Mouse (Mus musculus) ES-Bruce4 (cell line): ENCODE results near the gene Olfr1289. TPM values are rescaled to one million over a fixed set of nuclear protein-coding genes. Genes with fewer than 3 reads are reported as not detected.

Experiments used
- H3K27ac ChIP-seq: 2 replicates; pipeline ENCODE4 v1.5.1; 2012; ENCODE audit warnings: low read length, inconsistent platforms; ENCODE audit not compliant: insufficient read depth
- H3K27me3 ChIP-seq: 2 replicates; pipeline ENCODE4 v1.6.1; 2012; ENCODE audit warnings: mild to moderate bottlenecking, low read length, inconsistent platforms; ENCODE audit not compliant: control insufficient read depth, poor library complexity, insufficient read depth, severe bottlenecking
- H3K36me3 ChIP-seq: 2 replicates; pipeline ENCODE4 v1.6.1; 2012; ENCODE audit warnings: inconsistent platforms, mild to moderate bottlenecking, low read length, moderate library complexity; ENCODE audit not compliant: control insufficient read depth, poor library complexity, insufficient read depth, severe bottlenecking
- H3K4me1 ChIP-seq: one replicate; pipeline ENCODE4 v1.8.1; 2011; ENCODE audit warnings: low read length; ENCODE audit not compliant: control insufficient read depth, insufficient read depth
- H3K4me3 ChIP-seq: 2 replicates; pipeline ENCODE4 v1.5.1; 2011; ENCODE audit warnings: low read depth, mild to moderate bottlenecking, low read length
- H3K9ac ChIP-seq: 2 replicates; pipeline ENCODE4 v1.6.1; 2012; ENCODE audit warnings: low read depth, mild to moderate bottlenecking, inconsistent platforms; ENCODE audit not compliant: poor library complexity, severe bottlenecking
- H3K9me3 ChIP-seq: replicated peaks from 2 replicates; pipeline ENCODE4 v1.6.1; 2012; ENCODE audit warnings: mild to moderate bottlenecking, low read length, inconsistent platforms; ENCODE audit not compliant: control insufficient read depth, poor library complexity, insufficient read depth, severe bottlenecking
- CTCF ChIP-seq: IDR thresholded peaks from one replicate; pipeline ENCODE4 v1.8.1; 2011; ENCODE audit warnings: low read depth, low read length
- EP300 ChIP-seq: IDR thresholded peaks from 2 replicates; pipeline ENCODE4 v1.6.1; 2011; ENCODE audit warnings: low read depth, low read length; ENCODE audit not compliant: insufficient read depth
- POLR2A ChIP-seq: IDR thresholded peaks from one replicate; pipeline ENCODE4 v1.8.1; 2011; ENCODE audit warnings: low read length; ENCODE audit not compliant: insufficient read depth
- polyA plus RNA-seq: library from polyadenylated mRNA; stranded (reverse); fragments of >200 nt; gene quantifications from 2 replicates; pipeline ENCODE4 v1.2.4, GENCODE M21; 2011; ENCODE audit warnings: low read depth; ENCODE audit not compliant: missing spikeins, insufficient read depth, insufficient read length

The Olfr1289 gene
- polyA plus RNA-seq: not detected in 2 replicates

- Histone ChIP-seq H3K9ac (no peak within 1 kb of the TSS), H3K9me3 (no peaks in the 10 kb centered on the region), H3K27me3 (no peaks in the 10 kb centered on the region), H3K27ac (no peak within 1 kb of the TSS), H3K36me3 (no peaks in the 10 kb centered on the region), H3K4me1 (no peaks in the 10 kb centered on the region), H3K4me3 (no peak within 1 kb of the TSS)
- TF ChIP-seq POLR2A (no peak), EP300 (no peak), CTCF (no peak)
These were observed at the start of gene Olfr1289 for GRCm38 (mm10) chr2:111480519-111480918. Gene Olfr1289, plus strand, starts transcription at chr2:111480819.

- H3K27ac ChIP-seq: no peak within 1 kb of the TSS
- TF ChIP-seq CTCF: no peak
- no peak for TF ChIP-seq POLR2A
- no peak for TF ChIP-seq EP300
- H3K9ac ChIP-seq: no peak within 1 kb of the TSS
- H3K4me3 ChIP-seq: no peak within 1 kb of the TSS
- H3K4me1 ChIP-seq: no peaks in the 10 kb centered on the region
- H3K27me3 ChIP-seq: no peaks in the 10 kb centered on the region
- no peaks in the 10 kb centered on the region for H3K9me3 ChIP-seq
- no peaks in the 10 kb centered on the region for H3K36me3 ChIP-seq
These were observed 31.8 kb upstream of the Olfr1289 start, which contains the start of gene Olfr1287 for GRCm38 (mm10) chr2:111448842-111449241. Gene Olfr1287, plus strand, starts transcription at chr2:111449142.

- Histone ChIP-seq H3K4me3 (no peak within 1 kb of the TSS), H3K27ac (no peak within 1 kb of the TSS)
These were observed 6.8 kb upstream of the Olfr1289 start, which contains the start of gene Olfr1288 for GRCm38 (mm10) chr2:111473801-111474200. Gene Olfr1288, plus strand, starts transcription at chr2:111474101.

GRCm38 (mm10) chr2:111493729-111494128 lies 13.1 kb downstream of the Olfr1289 start, which contains the start of gene Olfr1290:
Gene Olfr1290, minus strand, starts transcription at chr2:111493829.
- Histone ChIP-seq H3K4me1 (no peaks in the 10 kb centered on the region), H3K27me3 (no peaks in the 10 kb centered on the region), H3K9ac (no peak within 1 kb of the TSS), H3K36me3 (no peaks in the 10 kb centered on the region), H3K4me3 (no peak within 1 kb of the TSS), H3K27ac (no peak within 1 kb of the TSS), H3K9me3 (no peaks in the 10 kb centered on the region)
- TF ChIP-seq EP300 (no peak), POLR2A (no peak), CTCF (no peak)

More at GRCm38 (mm10) chr2:111473801-111474200, 6.8 kb upstream of the Olfr1289 start, which contains the start of gene Olfr1288:
- Histone ChIP-seq H3K4me1 (no peaks in the 10 kb centered on the region), H3K9me3 (no peaks in the 10 kb centered on the region), H3K9ac (no peak within 1 kb of the TSS), H3K36me3 (no peaks in the 10 kb centered on the region), H3K27me3 (no peaks in the 10 kb centered on the region)
- TF ChIP-seq POLR2A (no peak), EP300 (no peak), CTCF (no peak)

- Histone ChIP-seq H3K4me3 (no peak within 1 kb of the TSS), H3K27me3 (no peaks in the 10 kb centered on the region), H3K9ac (no peak within 1 kb of the TSS), H3K27ac (no peak within 1 kb of the TSS), H3K36me3 (no peaks in the 10 kb centered on the region), H3K4me1 (no peaks in the 10 kb centered on the region), H3K9me3 (no peaks in the 10 kb centered on the region)
- TF ChIP-seq EP300: no peak
- TF ChIP-seq POLR2A: no peak
- TF ChIP-seq CTCF: no peak
These were observed 16.3 kb downstream of the Olfr1289 start, which contains the start of gene Olfr1291-ps1 for GRCm38 (mm10) chr2:111496880-111497279. Gene Olfr1291-ps1, plus strand, starts transcription at chr2:111497180.

- no peaks in the 10 kb centered on the region for H3K4me1 ChIP-seq
- no peaks in the 10 kb centered on the region for H3K36me3 ChIP-seq
- no peak overlapping the region for H3K9ac ChIP-seq
- H3K4me3 ChIP-seq: no peak overlapping the region
- H3K9me3 ChIP-seq: peaks cover 7% of the 10 kb centered on the region
- no peak for TF ChIP-seq POLR2A
- no peak for TF ChIP-seq EP300
- no peak for TF ChIP-seq CTCF
- no peak overlapping the region for H3K27ac ChIP-seq
- H3K27me3 ChIP-seq: no peaks in the 10 kb centered on the region
These were observed 36.8 kb downstream of the Olfr1289 start for GRCm38 (mm10) chr2:111517451-111517850.
